Mouse (Mus musculus) left cerebral cortex, adult 9 months (tissue): ENCODE measurements around the gene Npdc1.
A peak's percentile ranks its signal among the peaks of the same experiment; 100 is the strongest.

Source experiments
- DNase-seq, 2 experiments: peaks; one replicate each; pipeline ENCODE4 v3.0.0; 2022; ENCODE audit warnings: low spot score in 2 of 2

Gene Npdc1

DNA sequence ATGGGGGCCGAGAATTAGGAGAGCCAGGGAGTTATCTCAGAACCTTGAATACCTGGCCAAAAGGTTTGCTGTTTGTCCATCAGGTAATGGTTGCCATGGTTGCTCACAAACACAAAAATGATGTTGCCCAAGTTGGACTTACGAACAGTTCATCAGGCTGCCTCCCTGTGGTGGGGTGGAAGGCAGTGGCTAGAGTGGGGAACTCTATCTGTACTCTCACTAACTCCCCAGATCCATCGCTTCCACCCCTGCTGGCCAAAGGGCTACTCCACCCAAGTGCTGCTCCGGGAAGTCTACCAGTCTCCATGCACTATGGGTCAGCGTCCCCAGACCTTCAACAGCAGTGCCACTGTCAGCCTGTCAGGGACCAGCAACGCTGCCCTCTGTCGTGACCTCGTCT is at the start of gene Npdc1:
Gene Npdc1 (plus strand): TSS at position 301 of the 400 bp plus-strand sequence.
- DNase-seq: no peak

GRCm38 (mm10) chr2:25349499-25349898 is 49.7 kb upstream of the Npdc1 start:
- no peak for DNase-seq

GRCm38 (mm10) chr2:25350701-25351100 is 48.5 kb upstream of the Npdc1 start:
- DNase-seq: no peak

GRCm38 (mm10) chr2:25354211-25354610 is 44.9 kb upstream of the Npdc1 start:
- no peak for DNase-seq

GRCm38 (mm10) chr2:25355419-25356066 is 43.6 kb upstream of the Npdc1 start:
- DNase-seq: no peak

DNA sequence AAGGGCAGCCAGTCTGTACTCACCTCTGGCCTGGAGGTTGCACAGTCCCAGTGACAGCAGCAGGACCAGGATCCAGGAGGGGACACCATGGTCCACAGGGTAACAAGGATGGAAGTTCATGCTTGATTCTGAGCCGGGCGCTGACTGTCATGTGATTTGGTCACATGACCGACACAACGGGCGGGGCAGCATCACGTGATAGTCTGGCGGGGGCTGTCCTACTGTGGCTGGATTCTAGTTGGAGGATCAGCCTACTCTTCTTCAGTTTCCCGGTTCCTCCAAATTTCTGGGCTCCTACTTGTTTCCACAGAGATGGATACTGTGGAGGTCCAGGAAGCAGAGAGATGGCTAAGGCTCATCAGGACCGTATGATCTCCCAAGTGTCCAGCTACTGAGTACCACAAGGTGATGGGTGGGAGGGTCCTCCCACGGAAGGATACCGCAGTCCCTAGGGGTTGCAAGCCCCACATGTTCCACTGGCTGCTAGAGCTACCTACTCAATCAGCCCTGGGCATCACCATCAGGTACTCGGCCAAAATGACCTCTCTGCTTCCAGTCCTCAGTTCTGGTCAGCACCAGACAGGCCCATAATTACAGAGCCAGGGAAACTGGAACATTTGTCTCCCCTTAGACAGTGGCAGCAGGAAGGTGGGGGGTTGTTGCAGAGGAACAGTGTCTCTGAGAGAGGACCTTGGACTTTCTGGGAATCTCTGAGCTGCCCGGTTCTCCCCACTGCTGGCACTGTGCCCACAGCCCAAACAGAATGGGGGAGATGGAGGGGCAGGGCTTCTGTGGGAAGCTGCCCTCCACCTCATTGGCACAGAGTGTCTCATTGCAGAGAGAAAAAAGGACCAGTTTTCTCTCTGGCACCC is 42.7 kb upstream of the Npdc1 start, which contains the start of gene Dpp7:
Gene Dpp7 (minus strand): TSS at position 152 of the 872 bp plus-strand sequence.
- peak; percentile 67 to 86 for DNase-seq

DNA sequence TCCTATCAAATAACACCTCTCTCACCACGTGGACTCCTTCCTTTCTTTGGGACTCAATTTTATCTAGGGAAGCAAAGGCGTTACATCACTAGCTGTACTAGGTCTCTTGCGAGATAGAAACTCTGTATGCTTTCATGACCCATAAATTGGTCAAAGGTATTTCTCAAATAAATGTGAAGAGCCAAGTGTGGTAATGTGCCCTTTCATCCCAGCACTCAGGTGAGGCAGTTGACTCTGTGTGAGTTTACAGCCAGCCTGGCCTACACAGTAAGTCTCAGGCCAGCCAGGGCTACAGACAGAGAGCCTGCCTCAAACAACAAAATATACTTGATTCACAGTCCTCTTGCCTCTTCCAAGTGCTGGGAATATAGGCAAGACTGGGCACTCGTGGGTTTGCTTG is 39.3 kb upstream of the Npdc1 start:
- DNase-seq: no peak

GRCm38 (mm10) chr2:25363478-25364178 is 35.5 kb upstream of the Npdc1 start:
- no peak for DNase-seq

- no peak for DNase-seq
These were observed 34.8 kb upstream of the Npdc1 start for GRCm38 (mm10) chr2:25364313-25364712.

DNA sequence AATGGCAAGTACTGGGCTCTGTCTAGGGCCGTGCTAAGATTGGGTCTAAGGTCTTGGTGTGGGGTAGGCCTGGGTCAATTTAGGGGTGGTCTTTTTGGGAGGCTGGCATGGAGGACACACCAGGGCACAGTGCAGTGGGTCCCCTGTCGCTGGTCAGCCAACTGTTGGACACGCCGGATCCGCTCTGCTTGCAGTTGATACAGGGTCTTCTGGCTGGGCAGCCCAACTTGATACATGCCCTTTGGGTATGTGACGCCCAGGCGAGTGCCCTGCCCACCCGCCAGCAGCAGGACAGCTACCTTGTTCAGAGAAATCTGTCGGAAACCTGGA is 34.4 kb upstream of the Npdc1 start:
- no peak for DNase-seq

DNA sequence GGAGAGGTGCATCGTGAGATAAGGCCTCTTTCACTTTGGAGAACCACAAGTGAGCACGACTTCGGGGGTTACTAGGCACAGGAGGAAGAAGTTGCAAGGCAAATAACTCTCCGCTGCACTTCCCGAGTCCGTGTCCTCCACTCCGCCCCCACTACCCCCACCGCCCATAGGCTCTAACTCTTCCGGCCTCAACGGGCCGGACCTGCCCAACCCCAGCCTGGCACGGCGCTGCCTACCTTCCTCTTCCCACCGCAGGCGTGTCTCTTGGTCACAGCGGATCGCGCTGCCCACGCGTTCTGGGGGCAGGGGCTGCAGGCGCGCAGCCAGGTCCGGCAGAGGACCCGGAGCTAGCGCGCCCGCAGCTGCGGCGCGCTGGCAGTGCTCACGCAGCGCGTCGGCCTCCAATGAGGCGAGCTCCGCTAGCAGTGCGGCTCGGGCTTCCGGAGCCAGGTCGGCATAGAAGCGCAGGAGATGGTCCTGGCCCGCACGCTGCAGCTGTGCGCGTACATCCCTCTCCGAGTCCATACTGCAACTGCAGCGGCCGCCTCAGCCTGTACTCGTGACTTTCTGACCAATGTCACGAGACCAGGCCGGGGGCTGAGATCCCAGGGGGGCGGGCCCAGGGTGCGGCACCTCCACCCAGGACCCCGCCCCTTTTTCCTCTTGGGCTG is 33.9 kb upstream of the Npdc1 start, which contains the start of gene Uap1l1:
Gene Uap1l1 (minus strand): TSS at position 592 of the 671 bp plus-strand sequence.
- DNase-seq: peak in 1 of 2 experiments; percentile 62

DNA sequence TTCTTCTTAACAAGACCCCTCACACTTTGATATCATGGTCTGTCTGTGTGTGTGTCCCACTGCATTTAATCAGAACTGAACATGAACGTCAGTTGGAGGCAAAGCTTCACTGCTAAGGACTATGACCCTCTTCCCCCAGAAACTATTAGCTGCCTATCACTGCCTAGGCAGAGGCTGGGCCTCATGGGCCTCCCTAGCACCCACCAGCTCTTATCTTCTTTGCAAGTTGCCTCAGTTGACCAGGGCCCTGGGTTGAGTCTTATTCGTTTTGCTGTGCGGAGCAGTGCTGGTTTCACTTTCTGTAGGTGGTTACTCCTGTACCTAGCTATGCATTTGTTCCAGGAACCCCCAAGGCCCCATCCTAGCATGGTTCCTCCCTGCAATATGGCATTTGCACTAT is 29.2 kb upstream of the Npdc1 start:
- DNase-seq: no peak

DNA sequence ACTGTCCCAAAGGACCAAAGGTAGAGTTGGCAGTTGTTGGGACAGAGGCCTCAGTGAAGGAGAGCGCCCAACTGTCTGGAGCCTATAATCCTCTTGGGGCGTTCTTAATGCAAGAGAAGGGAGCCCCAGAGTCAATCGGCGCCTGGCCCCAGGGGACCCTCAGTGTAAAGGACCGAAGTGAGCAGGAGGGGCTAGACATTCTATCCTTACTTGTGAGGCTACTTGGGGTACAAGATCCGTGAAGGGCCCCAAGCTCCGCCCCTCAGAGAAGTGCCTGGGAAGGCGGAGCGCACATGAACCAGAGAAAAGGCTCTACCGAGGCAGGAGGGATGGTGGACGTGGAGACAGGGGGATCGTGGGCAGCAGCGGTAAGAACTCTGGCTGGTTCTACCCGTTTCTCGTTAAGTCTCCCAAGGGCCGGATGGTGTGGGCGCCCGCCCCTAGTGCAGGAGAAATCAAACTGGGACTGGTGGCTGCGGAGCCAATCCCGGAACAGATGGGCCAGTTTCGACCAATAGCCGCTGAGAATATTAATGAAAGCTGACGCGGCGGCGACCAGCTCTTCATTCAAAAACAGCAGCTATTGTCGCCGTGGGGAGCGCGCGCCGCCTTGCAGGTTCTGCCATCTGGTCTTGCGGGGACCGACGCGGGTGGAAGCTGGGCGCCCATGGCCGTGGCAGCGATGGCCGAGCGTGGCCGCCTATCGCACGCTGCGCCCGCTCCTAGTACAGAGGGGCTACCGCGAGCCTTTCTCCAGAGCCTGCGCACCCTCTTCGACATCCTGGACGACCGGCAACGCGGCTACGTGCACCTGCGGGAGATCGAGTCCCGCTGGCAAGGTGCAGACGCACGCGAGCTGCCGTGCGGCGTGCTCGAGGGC is 27.1 kb upstream of the Npdc1 start, which contains the start of gene Sapcd2:
Gene Sapcd2 (plus strand): TSS at position 558 of the 880 bp plus-strand sequence.
- DNase-seq: peak; percentile 59 to 91

GRCm38 (mm10) chr2:25372644-25373391 is 26.3 kb upstream of the Npdc1 start:
- no peak for DNase-seq

- no peak for DNase-seq
These were observed 25.7 kb upstream of the Npdc1 start for GRCm38 (mm10) chr2:25373431-25373830.

DNA sequence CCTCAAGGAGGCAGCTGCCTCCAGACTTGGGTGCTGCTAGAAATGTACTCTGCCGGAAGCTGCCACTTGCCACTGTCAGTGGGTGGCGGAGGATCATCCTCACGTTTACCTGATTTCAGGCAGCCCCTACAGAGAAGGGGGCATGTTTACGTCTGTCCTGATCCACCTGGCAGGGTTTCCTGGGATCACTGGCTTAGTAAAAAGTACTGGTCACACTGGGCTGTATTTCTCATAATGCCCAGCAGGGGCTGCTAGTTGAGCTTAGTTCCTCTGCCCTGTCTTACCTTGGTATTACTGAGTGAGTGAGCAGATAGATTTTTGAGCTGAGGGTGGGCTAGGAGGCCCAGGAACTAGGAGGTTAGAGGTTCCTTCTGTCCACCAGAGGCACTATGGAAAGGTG is 22.6 kb upstream of the Npdc1 start:
- DNase-seq: peak in 1 of 2 experiments; percentile 69

DNA sequence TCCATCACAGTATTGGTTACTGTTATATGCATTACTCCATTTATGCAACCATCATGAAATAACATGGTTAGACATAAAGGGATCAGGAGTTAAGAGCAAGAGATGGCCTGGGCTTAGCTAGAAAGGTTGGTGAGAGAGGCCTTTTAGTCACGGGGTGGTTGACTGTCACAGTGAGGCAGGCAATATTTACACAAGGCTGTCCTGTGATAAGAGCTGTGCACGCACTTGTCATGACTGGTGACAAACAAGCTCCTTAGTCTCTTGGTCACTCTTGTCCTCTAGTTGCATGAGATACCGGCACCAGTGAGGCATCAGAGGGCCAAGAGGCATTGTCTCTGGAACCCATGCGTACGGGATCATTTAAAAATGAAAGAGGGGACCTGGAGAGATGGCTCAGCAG is 14.7 kb upstream of the Npdc1 start:
- DNase-seq: no peak

- DNase-seq: no peak
These were observed 7.9 kb upstream of the Npdc1 start for GRCm38 (mm10) chr2:25391266-25391665.

GRCm38 (mm10) chr2:25394281-25395221 is 4.6 kb upstream of the Npdc1 start:
- peak in 1 of 2 experiments; percentile 37 for DNase-seq
